Mouse (Mus musculus): Measurements from ENCODE around the gene Snrk.

The Snrk gene

GRCm38 (mm10) chr9:122185953-122186352 is 68.9 kb downstream of the Snrk start:
- DNase-seq, result no peak

- no peak for DNase-seq
These were observed 69.7 kb downstream of the Snrk start for GRCm38 (mm10) chr9:122186643-122187226.

- DNase-seq, result no peak
These were observed 70.4 kb downstream of the Snrk start for GRCm38 (mm10) chr9:122187451-122187921.

GRCm38 (mm10) chr9:122188724-122189123 is 71.7 kb downstream of the Snrk start:
- DNase-seq, result peak; percentile 39

GRCm38 (mm10) chr9:122193361-122193760 is 76.3 kb downstream of the Snrk start:
- no peak for DNase-seq

- no peak for DNase-seq
These were observed 76.8 kb downstream of the Snrk start for GRCm38 (mm10) chr9:122193823-122194222.

- peak; percentile 83 for DNase-seq
These were observed 78.1 kb downstream of the Snrk start for GRCm38 (mm10) chr9:122195042-122195682.

GRCm38 (mm10) chr9:122197021-122197420 is 80.0 kb downstream of the Snrk start:
- DNase-seq, result no peak

- no peak for DNase-seq
These were observed 81.6 kb downstream of the Snrk start for GRCm38 (mm10) chr9:122198621-122199020.

- peak; percentile 87 for DNase-seq
These were observed 82.2 kb downstream of the Snrk start for GRCm38 (mm10) chr9:122199253-122199652.

GRCm38 (mm10) chr9:122204508-122204907 is 87.4 kb downstream of the Snrk start:
- no peak for DNase-seq

- DNase-seq, result peak; percentile 59
These were observed 88.6 kb downstream of the Snrk start for GRCm38 (mm10) chr9:122205543-122206200.

- DNase-seq, result no peak
These were observed 91.2 kb downstream of the Snrk start for GRCm38 (mm10) chr9:122208311-122208710.

GRCm38 (mm10) chr9:122215118-122215517 is 98.1 kb downstream of the Snrk start:
- DNase-seq, result no peak

- no peak for DNase-seq
These were observed 100.0 kb downstream of the Snrk start for GRCm38 (mm10) chr9:122216945-122217529.

Data from lung, postnatal 36 days (tissue).